Mouse (Mus musculus) liver, embryonic 15.5 days (tissue): ENCODE results near the gene Lsm5. TPM values are rescaled to one million over a fixed set of nuclear protein-coding genes. Genes with fewer than 3 reads are reported as not detected.
A peak's percentile ranks its signal among the peaks of the same experiment; 100 is the strongest.

ENCODE experiments used
- ATAC-seq: fragments of 200-750 bp; cut with Nextera tagmentation; 2 replicates; pipeline ENCODE4 v1.8.0; 2017; ENCODE audit warnings: moderate number of reproducible peaks, mild to moderate bottlenecking, moderate library complexity; ENCODE audit not compliant: insufficient read depth
- H3K27ac ChIP-seq: fragments of 300-500 bp; sonication (generic); replicated peaks from 2 replicates; pipeline ENCODE4 v1.5.1; 2015; ENCODE audit warnings: mild to moderate bottlenecking, inconsistent platforms
- H3K27me3 ChIP-seq: fragments of 300-500 bp; sonication (generic); 2 replicates; pipeline ENCODE4 v1.6.1; 2015; ENCODE audit warnings: mild to moderate bottlenecking, inconsistent platforms
- H3K36me3 ChIP-seq: fragments of 300-500 bp; sonication (generic); replicated peaks from 2 replicates; pipeline ENCODE4 v1.6.1; 2015; ENCODE audit warnings: moderate library complexity, mild to moderate bottlenecking, inconsistent platforms
- H3K4me1 ChIP-seq: fragments of 300-500 bp; sonication (generic); replicated peaks from 2 replicates; pipeline ENCODE4 v1.6.1; 2015; ENCODE audit warnings: inconsistent platforms
- H3K4me2 ChIP-seq: fragments of 300-500 bp; sonication (generic); 2 replicates; pipeline ENCODE4 v1.6.1; 2015; ENCODE audit warnings: moderate library complexity, mild to moderate bottlenecking, inconsistent platforms
- H3K4me3 ChIP-seq: fragments of 300-500 bp; sonication (generic); replicated peaks from 2 replicates; pipeline ENCODE4 v1.5.1; 2015; ENCODE audit warnings: mild to moderate bottlenecking, inconsistent platforms
- H3K9ac ChIP-seq: fragments of 300-500 bp; sonication (generic); 2 replicates; pipeline ENCODE4 v1.6.1; 2015; ENCODE audit warnings: moderate library complexity, mild to moderate bottlenecking, inconsistent platforms
- H3K9me3 ChIP-seq: fragments of 300-500 bp; sonication (generic); replicated peaks from 2 replicates; pipeline ENCODE4 v1.6.1; 2016; ENCODE audit warnings: inconsistent platforms
- WGBS: fragments of 180-500 bp; shearing (Covaris S2); methylation state at CpG from one replicate; pipeline ENCODE4 v1.1.7; 2015; ENCODE audit warnings: mixed read lengths; ENCODE audit not compliant: insufficient replicate concordance; 5-methylcytosine and 5-hydroxymethylcytosine counted together
- polyA plus RNA-seq: library from polyadenylated mRNA; unstranded; fragments of >200 nt; fragmentation: Nextera tagmentation; extraction: Ambion mirVana; gene quantifications from 2 replicates; pipeline ENCODE4 v1.2.1, GENCODE M21; 2015

The Lsm5 gene
- polyA plus RNA-seq, 1 experiment from 2014 or later, result 58.2 TPM

- Histone ChIP-seq H3K4me1 (no peaks in the 10 kb centered on the region; the same call in 1 of the 2 replicates), H3K4me2 (no peak overlapping the region), H3K27me3 (no peaks in the 10 kb centered on the region), H3K9ac (no peak overlapping the region), H3K9me3 (no peaks in the 10 kb centered on the region), H3K27ac (no peak overlapping the region), H3K36me3 (no peaks in the 10 kb centered on the region), H3K4me3 (no peak overlapping the region)
- WGBS, result 4% methylated on average over 2 of the region's 2 CpGs
- ATAC-seq, result no peak
Measured at GRCm38 (mm10) chr6:56691205-56691604, 13.3 kb downstream of the Lsm5 start.

- H3K9ac ChIP-seq, result no peak overlapping the region
- 77% methylated on average over 3 of the region's 3 CpGs for WGBS
Measured at GRCm38 (mm10) chr6:56688238-56688637, 16.3 kb downstream of the Lsm5 start.

GRCm38 (mm10) chr6:56664410-56664809 is 40.1 kb downstream of the Lsm5 start:
- H3K9me3 ChIP-seq, result no peaks in the 10 kb centered on the region
- no peaks in the 10 kb centered on the region for H3K27me3 ChIP-seq
- no peak overlapping the region for H3K4me2 ChIP-seq
- H3K9ac ChIP-seq, result no peak overlapping the region
- no peak overlapping the region for H3K27ac ChIP-seq
- no peak overlapping the region for H3K4me3 ChIP-seq
- no peaks in the 10 kb centered on the region for H3K4me1 ChIP-seq
- ATAC-seq, result no peak
- WGBS, result 47% methylated on average over 3 of the region's 3 CpGs
- H3K36me3 ChIP-seq, result no peaks in the 10 kb centered on the region

More at GRCm38 (mm10) chr6:56688238-56688637, 16.3 kb downstream of the Lsm5 start:
- no peaks in the 10 kb centered on the region for H3K9me3 ChIP-seq
- H3K36me3 ChIP-seq, result no peaks in the 10 kb centered on the region
- no peak overlapping the region for H3K27ac ChIP-seq
- H3K27me3 ChIP-seq, result no peaks in the 10 kb centered on the region
- no peaks in the 10 kb centered on the region; the same call in 1 of the 2 replicates for H3K4me1 ChIP-seq
- no peak for ATAC-seq
- no peak overlapping the region for H3K4me2 ChIP-seq
- no peak overlapping the region for H3K4me3 ChIP-seq

- no peaks in the 10 kb centered on the region for H3K36me3 ChIP-seq
- WGBS, result 49% methylated on average over 8 of the region's 8 CpGs
Measured at GRCm38 (mm10) chr6:56655393-56655792, 49.1 kb downstream of the Lsm5 start.

GRCm38 (mm10) chr6:56652121-56652592 is 52.4 kb downstream of the Lsm5 start:
- no peak for ATAC-seq
- peaks cover 36% of the 10 kb centered on the region for H3K27me3 ChIP-seq
- no peaks in the 10 kb centered on the region for H3K36me3 ChIP-seq
- H3K9me3 ChIP-seq, result no peaks in the 10 kb centered on the region
- no peak overlapping the region for H3K27ac ChIP-seq
- peak overlapping the region; percentile 43 for H3K4me3 ChIP-seq
- H3K4me2 ChIP-seq, result peak overlapping the region; percentile 62
- no peaks in the 10 kb centered on the region for H3K4me1 ChIP-seq
- no peak overlapping the region for H3K9ac ChIP-seq
- WGBS, result 1% methylated on average over 36 of the region's 36 CpGs

More at GRCm38 (mm10) chr6:56655393-56655792, 49.1 kb downstream of the Lsm5 start:
- Histone ChIP-seq H3K4me1 (no peaks in the 10 kb centered on the region), H3K27ac (no peak overlapping the region), H3K27me3 (peaks cover 36% of the 10 kb centered on the region), H3K9me3 (no peaks in the 10 kb centered on the region), H3K9ac (no peak overlapping the region), H3K4me2 (no peak overlapping the region), H3K4me3 (no peak overlapping the region)
- ATAC-seq, result no peak

Other genes with a start within 250 kb of the Lsm5 start
- gene Pde1c, start 135.6 kb downstream of the Lsm5 start, polyA plus RNA-seq, result 0.61 and 0.76 TPM in 2 replicates
- gene Avl9, start 10.2 kb upstream of the Lsm5 start, polyA plus RNA-seq, result 2.8 and 3.4 TPM in 2 replicates
- gene Kbtbd2, start 93.1 kb upstream of the Lsm5 start, polyA plus RNA-seq, result 15.6 TPM in 2 replicates
- 23.7 and 24.3 TPM in 2 replicates for gene Fkbp9, start 127.3 kb upstream of the Lsm5 start, polyA plus RNA-seq
- gene Nt5c3, start 219.2 kb upstream of the Lsm5 start, polyA plus RNA-seq, result 234 and 240 TPM in 2 replicates
- gene Vmn1r4, start 219.3 kb upstream of the Lsm5 start, polyA plus RNA-seq, result 0.15 and 0.16 TPM in 2 replicates